Mouse (Mus musculus) stomach, embryonic 16.5 days (tissue): Measurements from ENCODE around the gene Klk1b5. TPM values are rescaled to one million over a fixed set of nuclear protein-coding genes. Genes with fewer than 3 reads are reported as not detected.
A peak's percentile ranks its signal among the peaks of the same experiment; 100 is the strongest.

Source experiments
- ATAC-seq: fragments of 200-750 bp; cut with Nextera tagmentation; 2 replicates; pipeline ENCODE4 v1.8.0; 2017; ENCODE audit warnings: moderate number of reproducible peaks, moderate TSS enrichment; ENCODE audit not compliant: insufficient read depth, low FRiP score
- H3K27ac ChIP-seq: fragments of 300-500 bp; sonication (generic); 2 replicates; pipeline ENCODE4 v1.5.1; 2014; ENCODE audit warnings: low read length
- H3K27me3 ChIP-seq: fragments of 300-500 bp; sonication (generic); 2 replicates; pipeline ENCODE4 v1.6.1; 2014; ENCODE audit warnings: low read length, control low read depth, mixed read lengths; ENCODE audit not compliant: control insufficient read depth, insufficient read depth
- H3K36me3 ChIP-seq: fragments of 300-500 bp; sonication (generic); 2 replicates; pipeline ENCODE4 v1.6.1; 2014; ENCODE audit warnings: low read length; ENCODE audit not compliant: control insufficient read depth, insufficient read depth
- H3K4me1 ChIP-seq: fragments of 300-500 bp; sonication (generic); 2 replicates; pipeline ENCODE4 v1.6.1; 2014; ENCODE audit warnings: low read length, control low read depth, mixed read lengths; ENCODE audit not compliant: control insufficient read depth, insufficient read depth
- H3K4me2 ChIP-seq: fragments of 300-500 bp; sonication (generic); 2 replicates; pipeline ENCODE4 v1.6.1; 2014; ENCODE audit warnings: low read depth, low read length, mixed read lengths
- H3K4me3 ChIP-seq: fragments of 300-500 bp; sonication (generic); replicated peaks from 2 replicates; pipeline ENCODE4 v1.5.1; 2014; ENCODE audit warnings: mild to moderate bottlenecking, low read length
- H3K9ac ChIP-seq: fragments of 300-500 bp; sonication (generic); 2 replicates; pipeline ENCODE4 v1.6.1; 2014; ENCODE audit warnings: low read length
- H3K9me3 ChIP-seq: fragments of 300-500 bp; sonication (generic); replicated peaks from 2 replicates; pipeline ENCODE4 v1.6.1; 2016; ENCODE audit warnings: low read length, control low read depth; ENCODE audit not compliant: control insufficient read depth
- WGBS: fragments of 180-500 bp; shearing (Covaris S2); extraction: QIAGEN DNeasy Blood & Tissue Kit; methylation state at CpG from one replicate; pipeline ENCODE4 v1.1.7; 2014; 5-methylcytosine and 5-hydroxymethylcytosine counted together
- polyA plus RNA-seq: library from polyadenylated mRNA; unstranded; fragments of >200 nt; fragmentation: Nextera tagmentation; extraction: Ambion mirVana; gene quantifications from 2 replicates; pipeline ENCODE4 v1.2.1, GENCODE M21; 2015

Gene Klk1b5
- polyA plus RNA-seq, 1 experiment from 2014 or later, result 0.22 TPM

GRCm38 (mm10) chr7:44262791-44263643, 47.3 kb downstream of the Klk1b5 start:
- Histone ChIP-seq H3K36me3 (no peaks in the 10 kb centered on the region), H3K9ac (no peak overlapping the region; the same call in 1 of the 2 replicates), H3K4me1 (0 out of 2 replicates have a peak, but pooled peaks cover 5% of the 10 kb centered on the region), H3K27me3 (no peaks in the 10 kb centered on the region; the same call in 1 of the 2 replicates), H3K4me2 (peak overlapping the region; percentile 46), H3K4me3 (peak overlapping the region; percentile 17), H3K27ac (no peak overlapping the region), H3K9me3 (no peaks in the 10 kb centered on the region)
- 2% methylated on average over 34 of the region's 34 CpGs for WGBS
- ATAC-seq, result peak; percentile 77

- 75% methylated on average over 11 of the region's 11 CpGs for WGBS
- no peaks in the 10 kb centered on the region for H3K9me3 ChIP-seq
- ATAC-seq, result no peak
- no peaks in the 10 kb centered on the region; the same call in 1 of the 2 replicates for H3K27me3 ChIP-seq
- no peak overlapping the region for H3K27ac ChIP-seq
- H3K36me3 ChIP-seq, result no peaks in the 10 kb centered on the region
- H3K4me3 ChIP-seq, result no peak overlapping the region
- 0 out of 2 replicates have a peak, but pooled peaks cover 2% of the 10 kb centered on the region for H3K4me1 ChIP-seq
- H3K4me2 ChIP-seq, result no peak overlapping the region
- H3K9ac ChIP-seq, result no peak overlapping the region
Measured at GRCm38 (mm10) chr7:44268117-44268516, 52.4 kb downstream of the Klk1b5 start.

- no peaks in the 10 kb centered on the region for H3K36me3 ChIP-seq
- no peaks in the 10 kb centered on the region for H3K4me1 ChIP-seq
- no peak overlapping the region for H3K27ac ChIP-seq
- H3K27me3 ChIP-seq, result no peaks in the 10 kb centered on the region
- no peak overlapping the region for H3K4me2 ChIP-seq
- no peak overlapping the region for H3K9ac ChIP-seq
- no peaks in the 10 kb centered on the region for H3K9me3 ChIP-seq
- no peak overlapping the region for H3K4me3 ChIP-seq
- no peak for ATAC-seq
- WGBS, result 78% methylated on average over 2 of the region's 2 CpGs
Measured at GRCm38 (mm10) chr7:44269397-44269796, 53.7 kb downstream of the Klk1b5 start.

Other genes starting within 250 kb of the Klk1b5 start
- gene Klk1b1, start 249.2 kb upstream of the Klk1b5 start, polyA plus RNA-seq, result not detected in 2 replicates
- not detected in 2 replicates for gene Klk1b9, start 239.9 kb upstream of the Klk1b5 start, polyA plus RNA-seq
- gene Klk1b11, start 220.1 kb upstream of the Klk1b5 start, polyA plus RNA-seq, result 0.36 TPM in 1 of 2 replicates, not detected in the other
- 0.94 TPM in 1 of 2 replicates, not detected in the other for gene Klk1b26, start 203.8 kb upstream of the Klk1b5 start, polyA plus RNA-seq
- gene Klk1b27, start 163.7 kb upstream of the Klk1b5 start, polyA plus RNA-seq, result not detected in 2 replicates
- gene Klk1b21, start 113.6 kb upstream of the Klk1b5 start, polyA plus RNA-seq, result not detected in 2 replicates
- not detected in 2 replicates for gene Klk1b22, start 103.3 kb upstream of the Klk1b5 start, polyA plus RNA-seq
- 0.25 TPM in 1 of 2 replicates, not detected in the other for gene Klk1b16, start 79.2 kb upstream of the Klk1b5 start, polyA plus RNA-seq
- gene Klk1b24, start 27.7 kb upstream of the Klk1b5 start, polyA plus RNA-seq, result 0.41 TPM in 1 of 2 replicates, not detected in the other
- 0.61 TPM in 2 replicates for gene Klk1b3, start 17.8 kb upstream of the Klk1b5 start, polyA plus RNA-seq
- 0.72 and 0.90 TPM in 2 replicates for gene Klk1b4, start 8.5 kb upstream of the Klk1b5 start, polyA plus RNA-seq
- gene Klk1, start 9.4 kb downstream of the Klk1b5 start, polyA plus RNA-seq, result 30.6 and 59.7 TPM in 2 replicates
- 0.13 TPM in 1 of 2 replicates, not detected in the other for gene Gm36864, start 20.2 kb downstream of the Klk1b5 start, polyA plus RNA-seq
- gene 1700028J19Rik, start 30.8 kb downstream of the Klk1b5 start, polyA plus RNA-seq, result 1.4 and 1.6 TPM in 2 replicates
- gene 2410002F23Rik, start 30.8 kb downstream of the Klk1b5 start, polyA plus RNA-seq, result 131 and 139 TPM in 2 replicates
- 0.27 TPM in 1 of 2 replicates, not detected in the other for gene Acp4, start 41.4 kb downstream of the Klk1b5 start, polyA plus RNA-seq
- gene Gm15517, start 45.5 kb downstream of the Klk1b5 start, polyA plus RNA-seq, result not detected in 2 replicates
- 6.1 and 7.4 TPM in 2 replicates for gene Clec11a, start 91.0 kb downstream of the Klk1b5 start, polyA plus RNA-seq
- gene Shank1, start 94.3 kb downstream of the Klk1b5 start, polyA plus RNA-seq, result 1.7 TPM in 2 replicates
- 1.3 and 1.5 TPM in 2 replicates for gene Syt3, start 168.2 kb downstream of the Klk1b5 start, polyA plus RNA-seq
- gene 1700008O03Rik, start 169.9 kb downstream of the Klk1b5 start, polyA plus RNA-seq, result 0.84 and 1.2 TPM in 2 replicates
- 0.31 and 0.52 TPM in 2 replicates for gene Lrrc4b, start 213.1 kb downstream of the Klk1b5 start, polyA plus RNA-seq
- 0.72 and 0.87 TPM in 2 replicates for gene Aspdh, start 249.4 kb downstream of the Klk1b5 start, polyA plus RNA-seq